In the genomic region with DNA sequence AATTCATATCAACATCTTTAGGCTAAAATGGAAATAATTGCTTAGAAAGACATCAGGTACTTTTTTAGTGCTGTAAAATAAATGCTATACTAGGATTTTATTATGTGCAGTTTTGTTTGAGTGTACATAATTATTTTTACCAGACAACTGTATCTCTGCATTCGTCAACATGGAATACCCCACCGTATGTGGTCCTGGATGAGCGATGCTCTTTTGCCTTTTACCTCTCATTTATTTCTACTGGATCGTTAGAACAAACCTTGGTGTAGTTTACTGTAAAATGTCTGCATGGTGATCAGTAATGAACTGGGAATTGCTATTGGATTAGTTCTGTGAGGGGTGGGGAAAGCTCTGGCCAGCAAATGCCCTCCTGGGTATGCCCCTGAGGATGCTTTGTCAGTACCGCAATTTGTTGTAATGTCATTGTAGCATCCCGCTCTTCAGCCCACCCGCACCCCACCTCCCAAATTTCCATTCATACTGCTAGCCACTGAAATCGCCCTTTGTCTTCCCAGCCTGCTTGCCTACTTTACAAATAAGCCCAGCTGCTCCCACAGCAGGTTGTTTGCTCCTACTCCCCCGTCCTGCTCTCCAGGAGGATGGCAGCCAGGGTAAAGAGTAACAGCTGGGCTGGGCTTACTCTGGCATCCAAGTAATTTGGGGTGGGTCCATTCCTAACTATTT, we compare ENCODE assay signal across 13 mouse cellular contexts. TPM values are rescaled to one million over a fixed set of nuclear protein-coding genes. Genes with fewer than 3 reads are reported as not detected.
DNase-seq lines count a peak whose midpoint lies in the region; ATAC-seq and TF ChIP-seq lines count a peak whose summit lies in the region.
"Had no signal": no experiment of that assay in that cellular context is flagged by ENCODE, and none has a peak within 500 bp of the region (broad histone marks: within the 10 kb centered on the region; RNA-seq: fewer than 3 reads in every experiment).

No protein-coding gene starts in this region.

- peak; percentile 78 for ATAC-seq in hindbrain, embryonic 15.5 days (ENCODE audit: low FRiP score, low read depth)
- ATAC-seq in neural tube, embryonic 11.5 days (ENCODE audit: insufficient read depth, low FRiP score, low TSS enrichment) = peak; percentile 77

- no peaks in the 10 kb centered on the region for H3K9me3 ChIP-seq in embryonic facial prominence, embryonic 10.5 days
- no peaks in the 10 kb centered on the region for H3K9me3 ChIP-seq in hindbrain, embryonic 15.5 days
- no peaks in the 10 kb centered on the region for H3K9me3 ChIP-seq in neural tube, embryonic 11.5 days (ENCODE audit: control insufficient read depth, low read length)
- H3K9me3 ChIP-seq: heart, embryonic 13.5 days had no signal

- H3K27me3 ChIP-seq in kidney, adult 2 months (replicated peaks; ENCODE audit: control insufficient read depth, insufficient read depth, low read length) = no peaks in the 10 kb centered on the region
- 0 out of 2 replicates have a peak, but pooled peaks cover 4% of the 10 kb centered on the region for H3K27me3 ChIP-seq in embryonic facial prominence, embryonic 10.5 days (replicated peaks; ENCODE audit: low read depth, poor library complexity, severe bottlenecking)
- no peaks in the 10 kb centered on the region for H3K27me3 ChIP-seq in hindbrain, embryonic 15.5 days
- no peaks in the 10 kb centered on the region for H3K27me3 ChIP-seq in neural tube, embryonic 11.5 days (ENCODE audit: control insufficient read depth, insufficient read depth, low read length)
- H3K27me3 ChIP-seq: heart, embryonic 13.5 days had no signal

- TF ChIP-seq POLR2A in kidney, adult 2 months (IDR thresholded peaks at IDR 0.05; ENCODE audit: low read depth, low read length) = no peak

- no peak for TF ChIP-seq CTCF in kidney, adult 2 months (conservative IDR thresholded peaks at IDR 0.05; ENCODE audit: insufficient read depth, insufficient read length, low read depth, low read length)

- peak overlapping the region; percentile 20; the same call in 1 of the 2 replicates for H3K9ac ChIP-seq in hindbrain, embryonic 15.5 days
- no peak overlapping the region for H3K9ac ChIP-seq in neural tube, embryonic 11.5 days (ENCODE audit: low read length)
- H3K9ac ChIP-seq: heart, embryonic 13.5 days had no signal

- peak overlapping the region; percentile 46 for H3K4me2 ChIP-seq in hindbrain, embryonic 15.5 days
- H3K4me2 ChIP-seq in neural tube, embryonic 11.5 days (ENCODE audit: low read depth) = no peak overlapping the region
- H3K4me2 ChIP-seq: heart, embryonic 13.5 days had no signal

- peak; percentile 9 to 27 for DNase-seq in kidney, postnatal 4 days
- no peak for DNase-seq in kidney, adult 2 months
- DNase-seq in embryonic facial prominence, embryonic 10.5 days (ENCODE audit: low spot score) = peak; percentile 25
- peak; percentile 55 for DNase-seq in neural tube, embryonic 11.5 days (ENCODE audit: low spot score)
- no peak for DNase-seq in adrenal gland, postnatal 14 days
- DNase-seq in heart, postnatal 14 days = no peak
- DNase-seq in urinary bladder, postnatal 10 days (ENCODE audit: low spot score) = no peak
- DNase-seq: cerebellum, adult 8-10 months; kidney, adult 8-10 months; thymus, adult 18-20 months had no signal

- 28% methylated on average over 9 of the region's 9 CpGs for WGBS in kidney, adult 2 months
- WGBS in embryonic facial prominence, embryonic 10.5 days = 17% methylated on average over 9 of the region's 9 CpGs
- 6% methylated on average over 9 of the region's 9 CpGs for WGBS in hindbrain, embryonic 15.5 days
- 11% methylated on average over 9 of the region's 9 CpGs for WGBS in neural tube, embryonic 11.5 days

- H3K4me3 ChIP-seq in kidney, adult 2 months (ENCODE audit: insufficient read depth, low read depth, low read length) = no peak overlapping the region
- no peak overlapping the region for H3K4me3 ChIP-seq in embryonic facial prominence, embryonic 10.5 days
- peak overlapping the region; percentile 17; the same call in 1 of the 2 replicates for H3K4me3 ChIP-seq in hindbrain, embryonic 15.5 days
- H3K4me3 ChIP-seq in neural tube, embryonic 11.5 days (ENCODE audit: low read depth, low read length) = no peak overlapping the region
- H3K4me3 ChIP-seq: heart, embryonic 13.5 days had no signal

- intact Hi-C loops in heart, postnatal 14 days (cut with DNase I) = no loop called here

- no peak overlapping the region for H3K27ac ChIP-seq in kidney, adult 2 months (ENCODE audit: insufficient read depth, low read depth, low read length)
- H3K27ac ChIP-seq in embryonic facial prominence, embryonic 10.5 days (replicated peaks) = no peak overlapping the region
- peak overlapping the region; percentile 57; the same call in 1 of the 2 replicates for H3K27ac ChIP-seq in hindbrain, embryonic 15.5 days (replicated peaks)
- no peak overlapping the region for H3K27ac ChIP-seq in neural tube, embryonic 11.5 days (ENCODE audit: low read depth, low read length)
- H3K27ac ChIP-seq: heart, embryonic 13.5 days had no signal

- no peaks in the 10 kb centered on the region for H3K4me1 ChIP-seq in kidney, adult 2 months (ENCODE audit: control insufficient read depth, insufficient read depth, low read length)
- peaks cover 6% of the 10 kb centered on the region; the same call in 1 of the 2 replicates for H3K4me1 ChIP-seq in embryonic facial prominence, embryonic 10.5 days
- peaks cover 5% of the 10 kb centered on the region; the same call in 1 of the 2 replicates for H3K4me1 ChIP-seq in hindbrain, embryonic 15.5 days (replicated peaks)
- peaks cover 5% of the 10 kb centered on the region; the same call in 1 of the 2 replicates for H3K4me1 ChIP-seq in neural tube, embryonic 11.5 days (ENCODE audit: control insufficient read depth, insufficient read depth, low read length)
- H3K4me1 ChIP-seq: heart, embryonic 13.5 days had no signal

- H3K36me3 ChIP-seq in kidney, adult 2 months (ENCODE audit: control insufficient read depth, insufficient read depth, low read length) = no peaks in the 10 kb centered on the region
- H3K36me3 ChIP-seq in embryonic facial prominence, embryonic 10.5 days (replicated peaks) = no peaks in the 10 kb centered on the region
- H3K36me3 ChIP-seq in hindbrain, embryonic 15.5 days = no peaks in the 10 kb centered on the region
- H3K36me3 ChIP-seq in neural tube, embryonic 11.5 days (ENCODE audit: control insufficient read depth, insufficient read depth, low read length) = no peaks in the 10 kb centered on the region
- H3K36me3 ChIP-seq: heart, embryonic 13.5 days had no signal

RNA-seq across cellular contexts. Expression of a gene that starts 13.9 kb away (rescaled TPM):
- 1.1 TPM in 2 replicates for polyA plus RNA-seq in kidney, adult 2 months (2012; rRNA removed)
- 1.9 and 2.1 TPM in 2 replicates for polyA plus RNA-seq in embryonic facial prominence, embryonic 10.5 days (2016; fragmentation: Nextera tagmentation; extraction: Ambion mirVana)
- polyA plus RNA-seq in hindbrain, embryonic 15.5 days (2015; fragmentation: Nextera tagmentation; extraction: Ambion mirVana) = 4.0 and 4.2 TPM in 2 replicates
- polyA plus RNA-seq in neural tube, embryonic 11.5 days (2014; fragmentation: Nextera tagmentation; extraction: Ambion mirVana) = 2.5 and 2.6 TPM in 2 replicates
- 0.44 and 0.45 TPM in 2 replicates for total RNA-seq in adrenal gland, postnatal 14 days (2021)
- under 1 TPM; 0.22 to 0.31 TPM for total RNA-seq in heart, postnatal 14 days (2021)
- total RNA-seq: megakaryocyte progenitor cell, adult 5-6 weeks had no signal

Comparison
In these comparisons a context has a peak if more than half of its experiments do, and no peak if none do; other contexts are left out.
1. DNase-seq: peak in kidney, postnatal 4 days (2 of 2), embryonic facial prominence, embryonic 10.5 days (single experiment) and neural tube, embryonic 11.5 days (single experiment); none in kidney, adult 2 months (single experiment), adrenal gland, postnatal 14 days (single experiment), heart, postnatal 14 days (0 of 2) and urinary bladder, postnatal 10 days (single experiment).